Comparison of ENCODE assay signal across 8 mouse cellular contexts in genomic region chr6:38066215-38066614, GRCm38 (mm10). TPM values are rescaled to one million over a fixed set of nuclear protein-coding genes. Genes with fewer than 3 reads are reported as not detected.
A peak's percentile ranks its signal among the peaks of the same experiment; 100 is the strongest.
DNase-seq lines count a peak whose midpoint lies in the region; ATAC-seq lines count a peak whose summit lies in the region.

No protein-coding gene starts in this region.

- DNase-seq in urinary bladder, postnatal 36 days (ENCODE audit: low spot score in 2 of 2) = peak; percentile 32 to 38
- DNase-seq in urinary bladder, postnatal 4 days (ENCODE audit: low spot score in 2 of 2) = no peak
- peak; percentile 19 for DNase-seq in gastrocnemius, postnatal 25 days
- DNase-seq in left cerebral cortex, postnatal 14 days (ENCODE audit: low spot score in 2 of 2) = peak; percentile 68 to 78
- peak; percentile 92 for DNase-seq in midbrain, embryonic 14.5 days
- DNase-seq in spleen, adult 18-20 months = peak; percentile 24 to 47

- H3K9ac ChIP-seq in intestine, embryonic 16.5 days (ENCODE audit: low read depth, low read length) = no peak overlapping the region
- H3K9ac ChIP-seq in midbrain, embryonic 14.5 days (replicated peaks; ENCODE audit: low read length) = no peak overlapping the region; the same call in 1 of the 2 replicates

- H3K36me3 ChIP-seq in intestine, embryonic 16.5 days (ENCODE audit: control insufficient read depth, insufficient read depth, low read length) = no peaks in the 10 kb centered on the region
- H3K36me3 ChIP-seq in midbrain, embryonic 14.5 days (ENCODE audit: control insufficient read depth, insufficient read depth, low read length) = no peaks in the 10 kb centered on the region

- peaks cover 2% of the 10 kb centered on the region; the same call in 1 of the 2 replicates for H3K4me1 ChIP-seq in intestine, embryonic 16.5 days (ENCODE audit: control insufficient read depth, insufficient read depth, low read length)
- H3K4me1 ChIP-seq in midbrain, embryonic 14.5 days (ENCODE audit: control insufficient read depth, insufficient read depth, low read length) = 0 out of 2 replicates have a peak, but pooled peaks cover 4% of the 10 kb centered on the region

- WGBS in intestine, embryonic 16.5 days = 3% methylated on average over 5 of the region's 5 CpGs
- WGBS in midbrain, embryonic 14.5 days = 4% methylated on average over 5 of the region's 5 CpGs

- no peaks in the 10 kb centered on the region for H3K27me3 ChIP-seq in intestine, embryonic 16.5 days (replicated peaks; ENCODE audit: control insufficient read depth, insufficient read depth, low read length)
- no peaks in the 10 kb centered on the region for H3K27me3 ChIP-seq in midbrain, embryonic 14.5 days (ENCODE audit: control insufficient read depth, insufficient read depth, low read length)

- intact Hi-C loops in left cerebral cortex, postnatal 14 days (cut with DNase I) = loop anchor here (1.0 to 10.0 kb wide), 4 partner anchors 59 to 599 kb away; partner anchors contain the start of gene Trim24

- ATAC-seq in common myeloid progenitor, adult 5-6 weeks (replicated peaks; ENCODE audit: low read depth, poor library complexity, severe bottlenecking) = peak; percentile 86
- ATAC-seq in intestine, embryonic 16.5 days = peak; percentile 76
- peak; percentile 74; the same call in 1 of the 2 replicates for ATAC-seq in midbrain, embryonic 14.5 days (ENCODE audit: low FRiP score, low TSS enrichment)

- no peak overlapping the region for H3K27ac ChIP-seq in intestine, embryonic 16.5 days (ENCODE audit: low read length)
- H3K27ac ChIP-seq in midbrain, embryonic 14.5 days (replicated peaks; ENCODE audit: low read depth, low read length) = no peak overlapping the region

- H3K4me3 ChIP-seq in intestine, embryonic 16.5 days (ENCODE audit: low read length) = no peak overlapping the region
- H3K4me3 ChIP-seq in midbrain, embryonic 14.5 days (replicated peaks; ENCODE audit: low read depth, low read length) = no peak overlapping the region

- no peak overlapping the region for H3K4me2 ChIP-seq in intestine, embryonic 16.5 days (ENCODE audit: low read depth, low read length)
- H3K4me2 ChIP-seq in midbrain, embryonic 14.5 days (ENCODE audit: low read length) = no peak overlapping the region

- peaks cover 5% of the 10 kb centered on the region; the same call in 1 of the 2 replicates for H3K9me3 ChIP-seq in intestine, embryonic 16.5 days (ENCODE audit: control insufficient read depth, low read length)
- H3K9me3 ChIP-seq in midbrain, embryonic 14.5 days (ENCODE audit: control insufficient read depth, low read length) = peaks cover 2% of the 10 kb centered on the region; the same call in 1 of the 2 replicates

RNA-seq across cellular contexts. Expression of gene Svopl, which starts 19.4 kb away (rescaled TPM):
- total RNA-seq in common myeloid progenitor, adult 5-6 weeks (2017) = not detected in 2 replicates
- under 1 TPM; 0.20 to 0.27 TPM for total RNA-seq in gastrocnemius, postnatal 25 days (2021)
- 0.32 and 0.64 TPM in 2 replicates for polyA plus RNA-seq in intestine, embryonic 16.5 days (2015; fragmentation: Nextera tagmentation; extraction: Ambion mirVana)
- total RNA-seq in left cerebral cortex, postnatal 14 days (2021) = under 1 TPM in 1 of 2 experiments, not detected in 1; 0.66 TPM
- 0.70 and 0.86 TPM in 2 replicates for polyA plus RNA-seq in midbrain, embryonic 14.5 days (2014; fragmentation: Nextera tagmentation; extraction: Ambion mirVana)

RNA-seq across cellular contexts. Expression of gene Tmem213, which starts 42.8 kb away (rescaled TPM):
- not detected in 2 replicates for total RNA-seq in common myeloid progenitor, adult 5-6 weeks (2017)
- not detected for total RNA-seq in gastrocnemius, postnatal 25 days (2021)
- not detected in 2 replicates for polyA plus RNA-seq in intestine, embryonic 16.5 days (2015; fragmentation: Nextera tagmentation; extraction: Ambion mirVana)
- total RNA-seq in left cerebral cortex, postnatal 14 days (2021) = not detected
- not detected in 2 replicates for polyA plus RNA-seq in midbrain, embryonic 14.5 days (2014; fragmentation: Nextera tagmentation; extraction: Ambion mirVana)

RNA-seq across cellular contexts. Expression of gene Atp6v0a4, which starts 58.2 kb away (rescaled TPM):
- 0.46 TPM in 1 of 2 replicates, not detected in the other for total RNA-seq in common myeloid progenitor, adult 5-6 weeks (2017)
- 1 to 10 TPM in 1 of 2 experiments, under 1 TPM in 1; 0.72 to 1.1 TPM for total RNA-seq in gastrocnemius, postnatal 25 days (2021)
- 5.1 and 5.4 TPM in 2 replicates for polyA plus RNA-seq in intestine, embryonic 16.5 days (2015; fragmentation: Nextera tagmentation; extraction: Ambion mirVana)
- 1 to 10 TPM; 5.1 to 6.0 TPM for total RNA-seq in left cerebral cortex, postnatal 14 days (2021)
- 0.32 TPM in 1 of 2 replicates, not detected in the other for polyA plus RNA-seq in midbrain, embryonic 14.5 days (2014; fragmentation: Nextera tagmentation; extraction: Ambion mirVana)

Comparison
In these comparisons a context has a peak if more than half of its experiments do, and no peak if none do; other contexts are left out.
1. DNase-seq: peak in urinary bladder, postnatal 36 days (2 of 2), gastrocnemius, postnatal 25 days (single experiment), left cerebral cortex, postnatal 14 days (2 of 2), midbrain, embryonic 14.5 days (single experiment) and spleen, adult 18-20 months (2 of 2); none in urinary bladder, postnatal 4 days (0 of 2).
2. Peak in every context shown above with its lines, with median percentiles within 50 percentile points of each other: ATAC-seq.